Mouse (Mus musculus) ES-E14 (cell line): ENCODE results near the gene Tceanc2.

ENCODE experiments used
- MAFK ChIP-seq: IDR thresholded peaks from 2 replicates; pipeline ENCODE4 v1.6.1; 2014; ENCODE audit warnings: mild to moderate bottlenecking, low read depth, low read length, inconsistent platforms; ENCODE audit not compliant: insufficient read depth
- ZC3H11A ChIP-seq: IDR thresholded peaks from 2 replicates; pipeline ENCODE4 v1.6.1; 2012; ENCODE audit warnings: low read depth, mild to moderate bottlenecking, inconsistent platforms, low read length, borderline replicate concordance
- ZNF384 ChIP-seq: IDR thresholded peaks from 2 replicates; pipeline ENCODE4 v1.6.1; 2012; ENCODE audit warnings: low read depth, low read length, inconsistent platforms

DNA sequence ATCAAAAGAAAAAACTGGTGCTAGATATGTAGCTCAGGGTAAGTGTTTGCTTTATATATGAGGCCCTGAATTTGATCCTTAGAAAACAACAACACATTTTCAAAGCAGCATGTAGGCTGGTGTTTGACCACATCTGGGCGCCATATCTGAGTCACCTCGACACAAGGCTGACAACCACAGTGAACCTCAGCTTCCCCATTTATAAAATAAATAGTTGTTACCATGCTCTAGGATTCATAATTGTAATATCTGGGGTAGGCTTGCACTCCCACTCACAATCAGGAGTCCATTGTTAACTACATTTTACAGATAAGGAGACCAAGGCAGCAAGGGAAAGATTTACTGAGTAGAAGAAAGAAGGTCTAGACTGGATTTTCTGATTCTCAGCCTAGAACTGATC lies 47.4 kb upstream of the Tceanc2 start:
- TF ChIP-seq MAFK, result no peak
- no peak for TF ChIP-seq ZC3H11A
- no peak for TF ChIP-seq ZNF384
